Mouse (Mus musculus) kidney, adult 2 months (tissue): Measurements from ENCODE around the gene Pbx3.

Experiments used
- CTCF ChIP-seq: fragments of 200-500 bp; conservative IDR thresholded peaks from 2 replicates; pipeline ENCODE4 v1.5.1; 2011; ENCODE audit warnings: low read depth, mild to moderate bottlenecking, control low read depth, low read length, moderate library complexity, mixed read lengths; ENCODE audit not compliant: insufficient read depth, insufficient read length
- POLR2A ChIP-seq: fragments of 200-500 bp; IDR thresholded peaks from one replicate; pipeline ENCODE4 v1.6.1; 2011; ENCODE audit warnings: low read depth, low read length, control low read depth

DNA sequence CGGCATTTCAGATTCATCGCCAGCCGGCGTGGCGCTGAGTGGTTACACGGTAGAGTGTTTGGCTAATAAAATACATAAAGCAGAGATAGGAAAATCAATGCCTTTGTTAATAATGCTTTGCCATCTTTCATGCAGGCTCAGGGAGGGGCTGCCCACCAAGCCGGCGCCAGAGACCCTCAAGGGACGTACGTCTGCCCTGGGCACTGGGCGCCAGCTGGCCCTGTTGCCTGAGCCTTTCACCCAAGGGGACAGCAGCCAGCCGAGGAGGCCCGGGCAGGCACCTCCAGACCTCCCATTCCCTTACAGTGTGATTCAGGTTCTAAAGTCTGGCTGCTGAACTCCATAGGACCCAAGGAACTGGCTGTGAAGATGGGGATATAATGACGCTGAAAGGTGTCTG is 225.5 kb downstream of the Pbx3 start:
- TF ChIP-seq CTCF = no peak
- no peak for TF ChIP-seq POLR2A
